Mouse (Mus musculus) thymus, postnatal 14 days (tissue): Measurements from ENCODE around the gene Fndc8.
"Not testable (repeated sequence)": the region's sequence is repeated elsewhere in the genome, so short reads cannot be mapped to it uniquely, and the experiment has no call there.

ENCODE experiments used
- DNase-seq: peaks from one replicate; pipeline ENCODE4 v3.0.0; 2021

Gene Fndc8

GRCm38 (mm10) chr11:82920768-82921167 lies 28.8 kb downstream of the Fndc8 start:
- DNase-seq = no peak

GRCm38 (mm10) chr11:82921691-82922090 lies 29.8 kb downstream of the Fndc8 start:
- DNase-seq = no peak

GRCm38 (mm10) chr11:82923910-82924309 lies 32.0 kb downstream of the Fndc8 start:
- not testable (repeated sequence) for DNase-seq

- no peak for DNase-seq
Observed at GRCm38 (mm10) chr11:82928897-82929632, 37.1 kb downstream of the Fndc8 start.

GRCm38 (mm10) chr11:82929633-82929950 lies 37.7 kb downstream of the Fndc8 start:
- DNase-seq = no peak

- DNase-seq = not testable (repeated sequence)
Observed at GRCm38 (mm10) chr11:82930391-82930955, 38.5 kb downstream of the Fndc8 start.

GRCm38 (mm10) chr11:82931161-82931560 lies 39.2 kb downstream of the Fndc8 start:
- DNase-seq = not testable (repeated sequence)

GRCm38 (mm10) chr11:82931671-82932450 lies 39.9 kb downstream of the Fndc8 start:
- DNase-seq = not testable (repeated sequence)

GRCm38 (mm10) chr11:82933186-82933585 lies 41.3 kb downstream of the Fndc8 start:
- DNase-seq = no peak

GRCm38 (mm10) chr11:82943336-82943735 lies 51.4 kb downstream of the Fndc8 start:
- peak; percentile 56 for DNase-seq

- DNase-seq = no peak
Observed at GRCm38 (mm10) chr11:82945636-82946035, 53.7 kb downstream of the Fndc8 start.

GRCm38 (mm10) chr11:82947457-82947856 lies 55.5 kb downstream of the Fndc8 start:
- DNase-seq = peak; percentile 59

GRCm38 (mm10) chr11:82949036-82949435 lies 57.1 kb downstream of the Fndc8 start:
- DNase-seq = no peak
